Mouse (Mus musculus): ENCODE measurements at regions not wholly inside any gene's neighbourhood (a gene's known extent, or its start where the extent isn't known, plus 50 kb on each side); places are given as distances from the start of the nearest gene placed in this dataset.

DNA sequence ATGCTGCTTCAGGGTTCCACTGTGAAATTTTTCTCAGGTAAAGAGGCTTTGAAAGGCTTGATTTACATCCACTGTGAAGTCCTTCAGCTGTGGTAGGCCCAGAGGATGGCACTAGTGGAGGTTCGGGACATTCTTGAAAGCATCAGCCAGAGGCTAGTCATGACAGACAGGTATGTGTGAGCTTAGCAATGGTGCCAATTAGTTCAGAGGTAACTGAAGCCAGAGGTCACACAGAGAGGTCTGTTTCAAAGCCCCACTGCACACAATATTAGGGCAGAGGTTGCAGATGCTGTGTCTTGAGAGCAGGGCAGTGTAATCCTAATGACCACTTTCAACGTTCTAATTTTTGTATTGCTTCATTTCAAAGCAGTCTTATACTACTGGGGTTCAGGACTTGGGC is 379.3 kb upstream of the Slc5a7 start:
- TF ChIP-seq POLR2A (IDR thresholded peaks at IDR 0.05; ENCODE audit: insufficient read depth, low read depth, low read length) (no peak), CTCF (IDR thresholded peaks at IDR 0.05) (no peak)

All from heart, adult 2 months (tissue).